Mouse (Mus musculus) lung, postnatal 4 days (tissue): ENCODE measurements around the gene Siae.

ENCODE experiments used
- DNase-seq, 2 experiments: peaks; one replicate each; pipeline ENCODE4 v3.0.0; 2021

Gene Siae

DNA sequence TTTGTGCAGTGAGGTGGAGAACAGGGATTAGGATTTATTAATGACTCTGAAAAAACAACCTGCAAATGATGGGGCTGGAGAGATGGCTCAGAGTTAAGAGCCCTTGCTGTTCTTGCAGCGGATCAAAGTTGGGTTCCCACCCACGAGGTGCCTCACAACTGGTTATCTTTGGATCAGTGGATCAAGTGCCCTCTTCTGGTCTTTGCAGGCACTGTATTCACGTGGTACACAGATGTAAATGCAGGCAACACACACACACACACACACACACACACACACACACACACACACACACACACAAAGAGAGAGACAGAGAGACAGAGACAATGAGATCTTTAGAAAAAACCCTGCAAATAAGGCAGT, 132.4 kb downstream of the Siae start:
- no peak for DNase-seq

DNA sequence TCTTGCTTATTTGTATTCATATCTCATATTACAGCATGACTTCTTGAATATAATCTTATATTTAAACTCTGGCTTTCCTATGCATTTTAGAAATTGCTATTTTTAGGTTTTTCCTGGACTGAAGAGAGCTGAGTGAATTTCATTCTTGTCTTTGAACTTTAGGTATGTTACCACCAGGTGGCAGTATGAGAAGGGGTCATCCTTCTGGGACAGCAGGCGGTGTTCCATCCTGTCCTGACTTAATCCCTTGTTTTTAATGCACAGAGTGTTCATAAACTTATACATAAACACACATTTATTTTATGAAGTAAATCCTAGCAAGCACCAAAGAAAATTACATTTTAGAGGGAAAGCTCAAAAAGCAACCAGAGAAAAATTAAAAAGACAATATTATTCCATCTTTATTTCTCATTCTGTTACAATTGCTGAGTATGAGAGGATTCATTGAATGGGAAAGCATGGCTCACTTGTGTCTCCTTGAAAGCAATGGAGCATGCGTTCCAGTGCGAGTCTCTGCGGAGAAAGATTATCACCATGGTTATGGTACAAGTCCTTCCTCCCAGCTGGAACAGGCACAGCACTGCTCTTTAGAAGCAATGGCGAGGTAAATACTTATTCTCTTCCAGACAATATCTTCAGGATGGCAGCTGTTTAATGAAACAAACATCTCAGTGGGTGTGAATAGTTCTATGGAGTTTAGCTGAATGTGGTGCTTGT, 134.6 kb downstream of the Siae start:
- no peak for DNase-seq
